Mouse (Mus musculus) MEL (cell line): ENCODE data around the gene Clec3a.

Experiments
- CHD1 ChIP-seq: IDR thresholded peaks from 2 replicates; pipeline ENCODE4 v1.6.1; 2012; ENCODE audit warnings: low read depth, mild to moderate bottlenecking, inconsistent platforms, low read length, improper control_type of control experiment
- CTCF ChIP-seq, 3 experiments: IDR thresholded peaks in 2 of 3; conservative IDR thresholded peaks in 1 of 3; 2 replicates each; pipeline ENCODE4 v1.5.1; 2011 to 2012; ENCODE audit warnings: low read length in 3 of 3, low read depth in 2 of 3, mild to moderate bottlenecking in 2 of 3, improper control_type of control experiment in 1 of 3, inconsistent platforms in 1 of 3, mixed read lengths in 1 of 3, moderate library complexity in 1 of 3; ENCODE audit not compliant: control insufficient read depth in 1 of 3, insufficient read depth in 1 of 3, poor library complexity in 1 of 3, severe bottlenecking in 1 of 3
- E2F4 ChIP-seq: IDR thresholded peaks from 2 replicates; pipeline ENCODE4 v1.6.1; 2011; ENCODE audit warnings: low read depth, low read length, improper control_type of control experiment, borderline replicate concordance
- ELF1 ChIP-seq: IDR thresholded peaks from 2 replicates; pipeline ENCODE4 v1.6.1; 2014; ENCODE audit warnings: low read depth, mild to moderate bottlenecking, inconsistent platforms, low read length, improper control_type of control experiment, moderate library complexity
- ETS1 ChIP-seq: IDR thresholded peaks from 2 replicates; pipeline ENCODE4 v1.6.1; 2012; ENCODE audit warnings: low read depth, mild to moderate bottlenecking, inconsistent platforms, low read length, improper control_type of control experiment, moderate library complexity
- MEF2A ChIP-seq: IDR thresholded peaks from 2 replicates; pipeline ENCODE4 v1.6.1; 2014; ENCODE audit warnings: low read depth, mild to moderate bottlenecking, inconsistent platforms, low read length, improper control_type of control experiment; ENCODE audit not compliant: poor library complexity, insufficient replicate concordance, severe bottlenecking; ENCODE audit errors: extremely low read depth
- POLR2A ChIP-seq, 2 experiments: IDR thresholded peaks; 2 replicates each; pipeline ENCODE4 v1.6.1; 2011 to 2012; ENCODE audit warnings: low read length in 2 of 2, mild to moderate bottlenecking in 2 of 2, control low read depth in 1 of 2, improper control_type of control experiment in 1 of 2, low read depth in 1 of 2, moderate library complexity in 1 of 2; ENCODE audit not compliant: control insufficient read depth in 1 of 2, insufficient read depth in 1 of 2, poor library complexity in 1 of 2
- TAL1 ChIP-seq: IDR thresholded peaks from 2 replicates; pipeline ENCODE4 v1.6.1; 2012; ENCODE audit warnings: mild to moderate bottlenecking, inconsistent platforms, low read length, moderate library complexity, mixed read lengths
- USF2 ChIP-seq, 2 experiments: IDR thresholded peaks; 2 replicates each; pipeline ENCODE4 v1.6.1; 2011 to 2012; ENCODE audit warnings: improper control_type of control experiment in 2 of 2, low read length in 2 of 2, borderline replicate concordance in 1 of 2, inconsistent platforms in 1 of 2, low read depth in 1 of 2, mild to moderate bottlenecking in 1 of 2; ENCODE audit not compliant: insufficient read depth in 1 of 2

DNA sequence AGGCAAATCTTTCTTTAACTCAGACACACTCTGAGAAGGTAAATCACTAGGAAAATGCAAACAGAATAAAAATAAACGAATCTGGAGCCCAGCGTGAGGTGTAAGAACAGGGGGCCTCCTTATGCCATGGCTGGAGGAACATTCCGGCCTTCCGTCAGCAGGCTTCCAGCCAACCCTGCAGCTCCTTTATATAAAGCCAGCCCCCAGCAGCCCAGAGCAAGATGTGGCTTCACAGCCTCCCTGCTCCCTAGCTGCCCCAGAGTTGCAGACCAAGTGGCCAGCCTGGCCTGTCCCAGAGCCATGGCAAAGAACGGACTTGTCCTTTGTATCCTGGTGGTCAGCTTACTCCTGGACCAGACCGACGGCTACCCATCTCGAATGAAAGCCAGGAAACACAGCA lies at the start of gene Clec3a:
- TF ChIP-seq POLR2A (IDR thresholded peaks at IDR 0.05; ENCODE audit: control insufficient read depth in 1 of 2, insufficient read depth in 1 of 2, low read depth in 1 of 2, low read length in 2 of 2, poor library complexity in 1 of 2) (no peak), CHD1 (no peak), MEF2A (no peak), TAL1 (no peak), ELF1 (no peak), CTCF (IDR thresholded peaks at IDR 0.05 in 2 of 3, conservative IDR thresholded peaks at IDR 0.05 in 1 of 3; ENCODE audit: control insufficient read depth in 1 of 3, insufficient read depth in 1 of 3, low read depth in 2 of 3, low read length in 3 of 3, poor library complexity in 1 of 3, severe bottlenecking in 1 of 3) (no peak), ETS1 (no peak), USF2 (IDR thresholded peaks at IDR 0.05; ENCODE audit: borderline replicate concordance in 1 of 2, insufficient read depth in 1 of 2, low read depth in 1 of 2, low read length in 2 of 2) (no peak), E2F4 (no peak)
